Mouse (Mus musculus): ENCODE results near the gene Tacc2. TPM values are rescaled to one million over a fixed set of nuclear protein-coding genes. Genes with fewer than 3 reads are reported as not detected.

Gene Tacc2
- polyA plus RNA-seq, 1 experiment: 57.5 TPM

- 81% methylated on average over 11 of the region's 11 CpGs for WGBS
- Histone ChIP-seq H3K4me3 (ENCODE audit: low read depth, low read length) (no peak overlapping the region), H3K27ac (ENCODE audit: insufficient read depth, low read depth, low read length) (no peak overlapping the region), H3K27me3 (ENCODE audit: control insufficient read depth, insufficient read depth, low read length) (no peaks in the 10 kb centered on the region), H3K36me3 (ENCODE audit: control insufficient read depth, insufficient read depth, low read length) (peaks cover 13% of the 10 kb centered on the region), H3K4me1 (ENCODE audit: control insufficient read depth, insufficient read depth, insufficient read length, low read length) (no peaks in the 10 kb centered on the region; the same call in 1 of the 2 replicates)
- no peak for TF ChIP-seq CTCF (IDR thresholded peaks at IDR 0.05; ENCODE audit: extremely low read depth, insufficient read length, insufficient replicate concordance, low read depth, low read length)
- TF ChIP-seq POLR2A (IDR thresholded peaks at IDR 0.05; ENCODE audit: low read depth, low read length): no peak
Observed at GRCm38 (mm10) chr7:130676885-130677540, 99.8 kb downstream of the Tacc2 start.

DNA sequence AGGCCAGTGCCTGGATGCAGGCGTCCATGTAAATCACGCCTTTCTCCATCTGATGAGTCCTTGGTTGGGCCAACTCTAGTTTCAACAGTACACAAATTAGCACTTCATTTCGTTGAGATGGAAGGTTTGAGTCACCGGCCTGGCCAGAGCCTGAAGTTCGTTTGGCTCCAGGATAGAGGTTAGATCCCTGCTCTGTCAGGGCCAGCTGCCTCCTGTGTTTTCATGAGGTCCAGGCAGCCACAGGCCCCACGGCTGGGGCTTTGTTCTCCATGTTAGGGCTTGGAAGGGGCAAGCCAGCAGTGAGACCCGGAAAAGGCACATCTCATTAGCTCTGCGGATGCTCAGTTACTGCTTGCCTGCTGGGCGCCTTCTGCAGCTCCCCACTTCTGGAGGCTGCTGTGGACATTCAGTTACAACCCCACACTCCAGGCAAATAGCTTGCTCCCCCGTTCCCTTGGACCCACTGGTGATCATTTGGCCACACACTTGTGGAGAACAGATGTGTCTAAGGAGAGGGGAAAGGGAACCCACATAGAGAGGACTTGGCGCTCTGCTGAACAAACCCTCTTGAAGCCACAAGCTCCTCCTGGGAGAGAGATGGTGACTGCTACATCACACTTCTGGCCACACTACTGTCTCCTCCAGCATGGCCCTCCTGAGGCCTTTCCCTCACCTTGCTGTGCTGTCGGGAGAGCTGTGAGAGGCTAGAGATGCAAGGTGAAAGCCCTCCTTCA, 100.5 kb downstream of the Tacc2 start:
- TF ChIP-seq CTCF (IDR thresholded peaks at IDR 0.05; ENCODE audit: extremely low read depth, insufficient read length, insufficient replicate concordance, low read depth, low read length) (no peak), POLR2A (IDR thresholded peaks at IDR 0.05; ENCODE audit: low read depth, low read length) (no peak)
- no peaks in the 10 kb centered on the region; the same call in 1 of the 2 replicates for H3K4me1 ChIP-seq (ENCODE audit: control insufficient read depth, insufficient read depth, insufficient read length, low read length)
- no peak overlapping the region for H3K27ac ChIP-seq (ENCODE audit: insufficient read depth, low read depth, low read length)
- H3K4me3 ChIP-seq (ENCODE audit: low read depth, low read length): no peak overlapping the region
- no peaks in the 10 kb centered on the region for H3K27me3 ChIP-seq (ENCODE audit: control insufficient read depth, insufficient read depth, low read length)
- H3K36me3 ChIP-seq (ENCODE audit: control insufficient read depth, insufficient read depth, low read length): peaks cover 13% of the 10 kb centered on the region
- WGBS: 89% methylated on average over 12 of the region's 12 CpGs

GRCm38 (mm10) chr7:130678414-130678813, 101.2 kb downstream of the Tacc2 start:
- Histone ChIP-seq H3K27me3 (ENCODE audit: control insufficient read depth, insufficient read depth, low read length) (no peaks in the 10 kb centered on the region), H3K4me3 (ENCODE audit: low read depth, low read length) (no peak overlapping the region), H3K4me1 (ENCODE audit: control insufficient read depth, insufficient read depth, insufficient read length, low read length) (no peaks in the 10 kb centered on the region; the same call in 1 of the 2 replicates), H3K36me3 (ENCODE audit: control insufficient read depth, insufficient read depth, low read length) (peaks cover 13% of the 10 kb centered on the region), H3K27ac (ENCODE audit: insufficient read depth, low read depth, low read length) (no peak overlapping the region)
- WGBS: 83% methylated on average over 6 of the region's 6 CpGs
- TF ChIP-seq CTCF (IDR thresholded peaks at IDR 0.05; ENCODE audit: extremely low read depth, insufficient read length, insufficient replicate concordance, low read depth, low read length): no peak
- no peak for TF ChIP-seq POLR2A (IDR thresholded peaks at IDR 0.05; ENCODE audit: low read depth, low read length)

GRCm38 (mm10) chr7:130681798-130682197, 104.6 kb downstream of the Tacc2 start:
- H3K27ac ChIP-seq (ENCODE audit: insufficient read depth, low read depth, low read length): no peak overlapping the region
- no peaks in the 10 kb centered on the region for H3K27me3 ChIP-seq (ENCODE audit: control insufficient read depth, insufficient read depth, low read length)
- H3K4me1 ChIP-seq (ENCODE audit: control insufficient read depth, insufficient read depth, insufficient read length, low read length): no peaks in the 10 kb centered on the region; the same call in 1 of the 2 replicates
- WGBS: 71% methylated on average over 4 of the region's 4 CpGs
- H3K4me3 ChIP-seq (ENCODE audit: low read depth, low read length): no peak overlapping the region
- peaks cover 3% of the 10 kb centered on the region for H3K36me3 ChIP-seq (ENCODE audit: control insufficient read depth, insufficient read depth, low read length)
- TF ChIP-seq CTCF (IDR thresholded peaks at IDR 0.05; ENCODE audit: extremely low read depth, insufficient read length, insufficient replicate concordance, low read depth, low read length) (no peak), POLR2A (IDR thresholded peaks at IDR 0.05; ENCODE audit: low read depth, low read length) (no peak)

GRCm38 (mm10) chr7:130688601-130689000, 111.4 kb downstream of the Tacc2 start:
- Histone ChIP-seq H3K36me3 (ENCODE audit: control insufficient read depth, insufficient read depth, low read length) (no peaks in the 10 kb centered on the region), H3K27ac (ENCODE audit: insufficient read depth, low read depth, low read length) (no peak overlapping the region), H3K27me3 (ENCODE audit: control insufficient read depth, insufficient read depth, low read length) (no peaks in the 10 kb centered on the region), H3K4me3 (ENCODE audit: low read depth, low read length) (no peak overlapping the region), H3K4me1 (ENCODE audit: control insufficient read depth, insufficient read depth, insufficient read length, low read length) (no peaks in the 10 kb centered on the region; the same call in none of the 2 replicates)
- 67% methylated on average over 4 of the region's 4 CpGs for WGBS
- TF ChIP-seq CTCF (IDR thresholded peaks at IDR 0.05; ENCODE audit: extremely low read depth, insufficient read length, insufficient replicate concordance, low read depth, low read length) (no peak), POLR2A (IDR thresholded peaks at IDR 0.05; ENCODE audit: low read depth, low read length) (no peak)

GRCm38 (mm10) chr7:130690869-130691268, 113.6 kb downstream of the Tacc2 start:
- WGBS: 63% methylated on average over 6 of the region's 6 CpGs
- no peak overlapping the region for H3K4me3 ChIP-seq (ENCODE audit: low read depth, low read length)
- H3K27ac ChIP-seq (ENCODE audit: insufficient read depth, low read depth, low read length): no peak overlapping the region
- H3K4me1 ChIP-seq (ENCODE audit: control insufficient read depth, insufficient read depth, insufficient read length, low read length): no peaks in the 10 kb centered on the region; the same call in none of the 2 replicates
- H3K27me3 ChIP-seq (ENCODE audit: control insufficient read depth, insufficient read depth, low read length): no peaks in the 10 kb centered on the region
- TF ChIP-seq POLR2A (IDR thresholded peaks at IDR 0.05; ENCODE audit: low read depth, low read length) (no peak), CTCF (IDR thresholded peaks at IDR 0.05; ENCODE audit: extremely low read depth, insufficient read length, insufficient replicate concordance, low read depth, low read length) (no peak)
- no peaks in the 10 kb centered on the region for H3K36me3 ChIP-seq (ENCODE audit: control insufficient read depth, insufficient read depth, low read length)

GRCm38 (mm10) chr7:130691931-130692330, 114.7 kb downstream of the Tacc2 start:
- H3K27me3 ChIP-seq (ENCODE audit: control insufficient read depth, insufficient read depth, low read length): no peaks in the 10 kb centered on the region
- TF ChIP-seq CTCF (IDR thresholded peaks at IDR 0.05; ENCODE audit: extremely low read depth, insufficient read length, insufficient replicate concordance, low read depth, low read length) (no peak), POLR2A (IDR thresholded peaks at IDR 0.05; ENCODE audit: low read depth, low read length) (no peak)
- no peaks in the 10 kb centered on the region for H3K36me3 ChIP-seq (ENCODE audit: control insufficient read depth, insufficient read depth, low read length)
- no peaks in the 10 kb centered on the region; the same call in none of the 2 replicates for H3K4me1 ChIP-seq (ENCODE audit: control insufficient read depth, insufficient read depth, insufficient read length, low read length)
- no peak overlapping the region for H3K27ac ChIP-seq (ENCODE audit: insufficient read depth, low read depth, low read length)
- 57% methylated on average over 2 of the region's 2 CpGs for WGBS
- H3K4me3 ChIP-seq (ENCODE audit: low read depth, low read length): no peak overlapping the region

Data from small intestine, adult 2 months (tissue).